Mouse (Mus musculus): Measurements from ENCODE around the gene Olfr1427.
"Not testable (repeated sequence)": the region's sequence is repeated elsewhere in the genome, so short reads cannot be mapped to it uniquely, and the experiment has no call there.

Olfr1427 gene

GRCm38 (mm10) chr19:12103234-12103633 lies at the start of gene Olfr1427:
Gene Olfr1427 (minus strand): TSS chr19:12103334.
- DNase-seq (ENCODE audit: low spot score), result no peak

- no peak for DNase-seq (ENCODE audit: low spot score)
Measured at GRCm38 (mm10) chr19:12145452-12145851, 42.3 kb upstream of the Olfr1427 start.

DNA sequence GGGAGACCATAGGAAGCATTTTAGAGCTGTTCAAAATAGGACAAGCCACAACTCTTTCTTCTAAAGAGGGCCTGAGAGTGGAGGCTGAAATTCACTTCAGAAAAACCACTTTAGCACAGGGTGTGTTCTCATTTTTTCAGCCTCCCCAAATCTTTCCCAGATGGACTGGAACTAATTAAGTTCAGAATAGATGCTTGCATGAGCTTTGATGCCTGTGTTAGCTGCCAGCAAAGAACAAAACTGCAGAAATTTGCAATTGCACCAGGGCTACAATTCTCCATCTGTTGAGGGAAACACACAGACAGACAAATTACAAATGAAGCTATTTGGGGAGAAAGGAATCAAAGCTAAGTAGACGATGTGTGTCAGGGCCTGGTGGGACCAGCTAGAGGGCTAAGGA lies 40.2 kb upstream of the Olfr1427 start:
- DNase-seq (ENCODE audit: low spot score), result no peak

DNA sequence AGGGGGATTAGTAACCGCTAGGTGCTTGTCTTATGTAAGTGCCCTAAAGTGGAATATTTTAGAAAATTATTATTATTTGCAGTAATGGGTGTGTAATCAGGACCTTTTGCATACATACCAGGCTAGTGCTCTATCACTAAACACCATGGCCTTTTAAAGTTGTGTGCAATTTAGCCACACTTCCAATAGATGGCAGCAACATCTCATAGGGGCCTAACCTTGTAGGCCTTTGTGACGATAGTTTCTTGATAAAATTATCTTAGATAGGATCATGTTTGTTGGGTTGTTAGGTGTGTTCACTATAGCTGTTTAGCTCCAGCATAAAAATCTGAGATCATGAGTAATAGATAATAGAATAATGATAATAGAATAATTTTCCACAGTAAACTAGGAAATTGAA lies 31.2 kb upstream of the Olfr1427 start:
- no peak for DNase-seq (ENCODE audit: low spot score)

GRCm38 (mm10) chr19:12123103-12123502 lies 20.0 kb upstream of the Olfr1427 start, which contains the start of gene Olfr76:
Gene Olfr76 (minus strand): TSS chr19:12123203.
- DNase-seq (ENCODE audit: low spot score), result no peak

DNA sequence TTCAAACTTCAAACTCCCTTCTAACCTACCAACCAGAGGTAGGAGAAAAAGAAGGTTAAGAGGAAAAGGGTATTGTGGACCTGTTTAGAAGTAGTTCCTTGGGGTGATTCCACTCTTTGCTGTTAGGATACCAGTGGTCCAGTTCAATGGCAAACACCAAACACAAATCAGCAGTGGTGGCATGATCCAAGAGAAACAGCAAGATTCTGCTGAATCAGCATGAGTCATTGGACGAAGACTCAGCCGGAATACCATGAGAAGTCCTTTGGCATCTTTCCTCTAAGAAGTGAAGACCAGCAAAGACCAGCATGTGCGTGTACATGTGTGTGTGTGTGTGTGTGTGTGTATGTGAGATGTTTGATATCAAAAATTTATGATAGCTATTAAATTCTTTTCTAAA lies 13.3 kb upstream of the Olfr1427 start:
- no peak for DNase-seq (ENCODE audit: low spot score)

GRCm38 (mm10) chr19:12115797-12116196 lies 12.7 kb upstream of the Olfr1427 start, which contains the start of gene Olfr1428:
Gene Olfr1428 (minus strand): TSS chr19:12115897.
- DNase-seq (ENCODE audit: low spot score), result no peak

DNA sequence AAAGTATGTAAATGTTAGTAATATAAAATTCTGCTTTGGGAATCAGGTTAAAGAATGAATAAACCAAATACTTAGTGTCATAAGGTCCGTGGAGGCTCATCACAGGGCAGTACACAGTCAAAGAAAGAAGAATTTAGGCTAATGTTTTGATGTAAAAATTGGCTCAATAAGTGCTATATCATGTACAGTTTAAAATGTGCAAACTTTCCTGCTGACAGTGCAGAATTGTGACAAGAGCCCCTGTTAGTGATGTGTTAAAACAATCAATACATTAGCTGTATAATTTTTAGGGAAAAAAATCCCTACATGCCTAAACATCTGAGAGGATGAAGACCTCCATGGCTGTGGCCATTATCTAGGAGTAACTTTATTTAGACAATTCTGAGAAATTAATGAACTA lies 10.7 kb upstream of the Olfr1427 start:
- DNase-seq (ENCODE audit: low spot score), result no peak

- no peak for DNase-seq (ENCODE audit: low spot score)
Measured at GRCm38 (mm10) chr19:12104541-12104940, 1.4 kb upstream of the Olfr1427 start.

- no peak for DNase-seq (ENCODE audit: low spot score)
Measured at GRCm38 (mm10) chr19:12091913-12092312, 11.2 kb downstream of the Olfr1427 start, which contains the start of gene Olfr1426. Gene Olfr1426 (minus strand): TSS chr19:12092013.

DNA sequence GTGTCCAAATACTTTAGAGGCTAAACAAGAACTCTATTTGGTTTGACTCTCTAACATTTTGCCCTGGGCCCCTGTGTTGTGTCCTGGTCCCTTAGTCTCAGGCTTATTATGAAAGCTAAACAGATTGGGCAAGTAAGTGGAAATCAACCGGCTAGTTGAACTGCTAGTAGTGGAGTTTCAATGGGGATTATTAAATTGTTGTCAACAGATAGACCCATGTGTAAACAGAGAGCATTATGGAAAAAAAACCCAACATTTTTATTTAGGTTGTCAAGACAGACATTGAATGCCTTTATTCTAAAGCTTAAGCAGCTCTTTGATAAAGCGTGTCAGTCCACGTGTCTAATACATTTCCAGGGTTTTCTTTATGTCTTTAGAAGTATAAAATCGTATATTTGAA lies 25.5 kb downstream of the Olfr1427 start, which contains the start of gene Olfr1425:
Gene Olfr1425 (minus strand): TSS at position 101 of the 400 bp plus-strand sequence.
- not testable (repeated sequence) for DNase-seq (ENCODE audit: low spot score)

DNA sequence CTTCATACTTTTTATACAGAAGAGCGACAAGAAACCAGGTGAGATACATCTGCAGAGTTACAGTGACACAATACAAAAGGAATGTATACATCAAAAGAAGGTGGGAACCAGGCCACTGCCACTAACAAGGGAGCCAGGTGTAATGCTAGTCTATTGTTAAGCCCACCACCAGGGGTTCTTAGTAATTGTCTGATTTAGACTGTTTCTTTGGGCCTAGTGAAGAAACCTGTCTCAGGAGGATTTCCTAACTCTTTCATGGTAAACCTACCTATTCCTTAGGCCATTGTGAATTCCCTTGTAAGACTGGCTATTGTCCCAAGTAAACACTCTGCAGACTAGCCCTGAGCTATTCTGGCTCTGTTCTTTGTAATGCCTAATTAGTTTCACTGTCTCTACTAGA lies 33.6 kb downstream of the Olfr1427 start:
- not testable (repeated sequence) for DNase-seq (ENCODE audit: low spot score)

- DNase-seq (ENCODE audit: low spot score), result not testable (repeated sequence)
Measured at GRCm38 (mm10) chr19:12067806-12068205, 35.3 kb downstream of the Olfr1427 start.

- DNase-seq (ENCODE audit: low spot score), result not testable (repeated sequence)
Measured at GRCm38 (mm10) chr19:12062582-12062981, 40.6 kb downstream of the Olfr1427 start, which contains the start of gene Olfr1424. Gene Olfr1424 (minus strand): TSS chr19:12062682.

Measured in ovary, adult 18-20 months (tissue).